Mouse (Mus musculus) spleen, postnatal 4 days (tissue): ENCODE data around the gene Tas2r136.

Source experiments
- DNase-seq, 2 experiments: peaks; one replicate each; pipeline ENCODE4 v3.0.0; 2022; ENCODE audit warnings: low spot score in 2 of 2

The Tas2r136 gene

DNA sequence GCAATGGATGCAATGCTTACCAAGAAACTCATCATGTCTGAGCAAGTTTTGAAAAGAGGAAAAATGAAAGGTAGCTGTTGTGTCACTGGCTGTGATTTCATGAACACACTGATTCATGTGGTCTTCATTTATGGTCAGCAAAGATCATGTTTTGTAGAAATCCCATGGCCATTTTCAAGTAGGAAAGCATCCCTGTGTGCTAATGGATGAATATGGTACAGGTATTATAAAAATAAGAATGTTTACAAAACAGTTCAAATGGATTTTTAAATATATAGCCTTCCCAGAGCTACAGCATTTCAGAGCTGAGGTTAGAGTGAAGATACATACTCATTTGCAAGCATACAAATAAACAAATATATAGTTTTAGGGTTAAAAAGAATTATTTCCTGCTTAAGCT, at the start of gene Tas2r136:
TSS of gene Tas2r136 (minus strand) at position 101 of the 400 bp plus-strand sequence.
- no peak for DNase-seq

DNA sequence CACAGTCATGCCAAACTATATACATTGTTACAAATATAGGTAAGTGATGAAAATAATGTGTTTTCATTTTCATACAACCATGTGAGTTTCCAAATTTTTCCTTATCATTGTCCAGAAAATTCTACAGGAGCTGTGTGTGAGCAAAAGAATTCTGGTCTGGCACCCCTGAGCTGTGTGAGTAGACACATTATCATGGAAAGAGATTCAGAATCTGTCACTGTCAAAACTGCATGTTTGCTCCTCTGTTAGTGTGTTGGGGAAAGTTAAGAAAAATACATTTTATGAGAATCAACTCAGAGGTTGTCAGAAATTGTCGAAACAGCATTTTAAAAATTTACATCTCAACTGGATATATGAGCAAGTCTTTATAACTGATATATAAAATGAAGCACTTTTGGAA, 24.6 kb upstream of the Tas2r136 start, which contains the start of gene Tas2r117:
TSS of gene Tas2r117 (plus strand) at position 301 of the 400 bp plus-strand sequence.
- DNase-seq: no peak

- no peak for DNase-seq
Observed at GRCm38 (mm10) chr6:132795393-132795792, 17.4 kb upstream of the Tas2r136 start.

- no peak for DNase-seq
Observed at GRCm38 (mm10) chr6:132761831-132762230, 16.1 kb downstream of the Tas2r136 start, which contains the start of gene Tas2r102. Tas2r102 (plus strand) TSS chr6:132762131.

DNA sequence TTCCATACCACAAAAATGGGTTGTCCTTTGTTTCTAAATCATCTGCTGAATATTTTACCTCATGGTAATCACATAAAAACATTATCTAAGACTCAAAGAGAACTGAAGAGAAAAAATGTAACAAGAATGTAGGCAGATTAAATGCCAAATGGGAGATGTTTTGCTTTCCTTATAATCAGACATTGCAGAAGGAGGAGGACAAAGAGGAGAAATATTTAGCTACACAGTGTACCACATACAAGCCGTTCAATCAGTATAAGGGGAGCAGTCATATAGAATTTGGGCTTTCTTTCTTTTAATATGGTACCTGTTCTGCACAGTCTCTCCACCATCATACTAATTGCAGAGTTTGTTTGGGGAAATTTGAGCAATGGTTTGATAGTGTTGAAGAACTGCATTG, 23.5 kb downstream of the Tas2r136 start, which contains the start of gene Tas2r124:
TSS of gene Tas2r124 (plus strand) at position 301 of the 400 bp plus-strand sequence.
- DNase-seq: no peak

- DNase-seq: no peak
Observed at GRCm38 (mm10) chr6:132750206-132750605, 27.8 kb downstream of the Tas2r136 start.

DNA sequence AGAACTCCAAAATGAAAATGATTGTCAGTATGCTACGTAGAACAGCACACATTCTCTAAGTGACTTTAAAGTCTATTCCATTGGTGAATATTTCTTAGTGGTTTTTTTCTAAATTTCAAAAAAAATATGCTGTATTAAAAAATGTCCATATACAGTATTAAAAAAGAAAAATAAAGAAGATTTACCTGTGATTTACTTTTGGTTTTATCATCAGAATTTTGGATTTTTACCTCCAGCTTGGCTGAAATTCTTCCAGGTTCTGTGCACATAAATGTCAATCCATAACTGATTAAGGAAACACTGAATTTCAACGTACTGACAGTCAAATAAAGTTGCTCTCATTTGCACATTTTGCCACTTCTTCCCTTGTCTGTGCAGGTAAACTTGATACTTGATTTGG, 40.0 kb downstream of the Tas2r136 start, which contains the start of gene Tas2r115:
TSS of gene Tas2r115 (minus strand) at position 101 of the 400 bp plus-strand sequence.
- DNase-seq: no peak
